Mouse (Mus musculus): ENCODE measurements around the gene Abhd17a.

Gene Abhd17a

GRCm38 (mm10) chr10:80589879-80590854 lies at the start of gene Abhd17a:
Gene Abhd17a (minus strand): TSS chr10:80590341.
- peak; percentile 98 for DNase-seq (ENCODE audit: low read depth, low spot score)

- DNase-seq (ENCODE audit: low read depth, low spot score), result no peak
Measured at GRCm38 (mm10) chr10:80635345-80635744, 45.2 kb upstream of the Abhd17a start.

GRCm38 (mm10) chr10:80628925-80629324 lies 38.8 kb upstream of the Abhd17a start:
- no peak for DNase-seq (ENCODE audit: low read depth, low spot score)

GRCm38 (mm10) chr10:80627685-80628084 lies 37.5 kb upstream of the Abhd17a start:
- no peak for DNase-seq (ENCODE audit: low read depth, low spot score)

- DNase-seq (ENCODE audit: low read depth, low spot score), result no peak
Measured at GRCm38 (mm10) chr10:80625764-80626163, 35.6 kb upstream of the Abhd17a start.

GRCm38 (mm10) chr10:80623457-80624191 lies 33.5 kb upstream of the Abhd17a start:
- no peak for DNase-seq (ENCODE audit: low read depth, low spot score)

GRCm38 (mm10) chr10:80622661-80623456 lies 32.7 kb upstream of the Abhd17a start, which contains the start of gene Csnk1g2:
Gene Csnk1g2 (plus strand): TSS chr10:80622838.
- no peak for DNase-seq (ENCODE audit: low read depth, low spot score)

GRCm38 (mm10) chr10:80621940-80622660 lies 32.0 kb upstream of the Abhd17a start:
- peak; percentile 100 for DNase-seq (ENCODE audit: low read depth, low spot score)

- no peak for DNase-seq (ENCODE audit: low read depth, low spot score)
Measured at GRCm38 (mm10) chr10:80621690-80621939, 31.5 kb upstream of the Abhd17a start.

- no peak for DNase-seq (ENCODE audit: low read depth, low spot score)
Measured at GRCm38 (mm10) chr10:80620796-80621689, 30.9 kb upstream of the Abhd17a start.

- DNase-seq (ENCODE audit: low read depth, low spot score), result no peak
Measured at GRCm38 (mm10) chr10:80620365-80620764, 30.2 kb upstream of the Abhd17a start.

- no peak for DNase-seq (ENCODE audit: low read depth, low spot score)
Measured at GRCm38 (mm10) chr10:80619465-80620244, 29.5 kb upstream of the Abhd17a start.

GRCm38 (mm10) chr10:80618181-80618580 lies 28.0 kb upstream of the Abhd17a start:
- no peak for DNase-seq (ENCODE audit: low read depth, low spot score)

GRCm38 (mm10) chr10:80614351-80614750 lies 24.2 kb upstream of the Abhd17a start:
- DNase-seq (ENCODE audit: low read depth, low spot score), result no peak

GRCm38 (mm10) chr10:80613821-80614220 lies 23.7 kb upstream of the Abhd17a start:
- DNase-seq (ENCODE audit: low read depth, low spot score), result no peak

- DNase-seq (ENCODE audit: low read depth, low spot score), result no peak
Measured at GRCm38 (mm10) chr10:80611905-80612304, 21.8 kb upstream of the Abhd17a start.

GRCm38 (mm10) chr10:80611024-80611423 lies 20.9 kb upstream of the Abhd17a start:
- no peak for DNase-seq (ENCODE audit: low read depth, low spot score)

GRCm38 (mm10) chr10:80610116-80610785 lies 20.1 kb upstream of the Abhd17a start:
- DNase-seq (ENCODE audit: low read depth, low spot score), result no peak
